Mouse (Mus musculus): ENCODE measurements at regions not wholly inside any gene's neighbourhood (a gene's known extent, or its start where the extent isn't known, plus 50 kb on each side); places are given as distances from the start of the nearest gene placed in this dataset.

GRCm38 (mm10) chr3:120946906-120947305, 224.6 kb downstream of the Rwdd3 start:
- H3K4me2 ChIP-seq (replicated peaks; ENCODE audit: low read depth, low read length) = no peak overlapping the region
- H3K9me3 ChIP-seq (ENCODE audit: control insufficient read depth, low read depth, low read length) = no peaks in the 10 kb centered on the region
- no peak overlapping the region for H3K9ac ChIP-seq (replicated peaks; ENCODE audit: low read depth, low read length)
- no peaks in the 10 kb centered on the region for H3K27me3 ChIP-seq (ENCODE audit: control insufficient read depth, insufficient read depth, low read length)
- no peak for ATAC-seq (ENCODE audit: insufficient number of reproducible peaks, insufficient read depth, low FRiP score, low read depth)
- no peaks in the 10 kb centered on the region for H3K36me3 ChIP-seq (ENCODE audit: control insufficient read depth, insufficient read depth, low read length)
- no peak overlapping the region for H3K4me3 ChIP-seq (ENCODE audit: low read depth, low read length)
- WGBS = 82% methylated on average over 8 of the region's 8 CpGs
- no peaks in the 10 kb centered on the region for H3K4me1 ChIP-seq (ENCODE audit: control insufficient read depth, insufficient read depth, low read length)
- H3K27ac ChIP-seq (ENCODE audit: low read length) = no peak overlapping the region

DNA sequence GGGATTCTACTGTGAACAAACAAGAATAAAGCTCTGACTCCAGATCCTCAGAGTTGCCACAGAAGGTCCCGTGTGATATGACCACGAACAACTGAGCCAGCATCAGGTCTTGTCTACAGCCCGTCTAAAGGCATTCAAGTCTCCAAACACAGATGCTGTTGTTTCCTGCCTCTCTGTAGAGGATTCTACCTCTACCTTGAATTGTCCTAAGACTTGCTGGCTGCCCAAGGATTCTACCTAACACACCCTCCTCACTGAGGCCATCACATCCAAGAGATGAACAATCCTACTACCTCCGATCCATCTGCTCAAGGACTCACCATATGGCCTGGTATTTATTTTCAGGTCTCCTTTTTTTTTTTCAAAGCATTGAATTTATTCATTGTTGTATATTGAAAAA, 237.1 kb downstream of the Rwdd3 start:
- no peaks in the 10 kb centered on the region for H3K4me1 ChIP-seq (ENCODE audit: control insufficient read depth, insufficient read depth, low read length)
- H3K36me3 ChIP-seq (ENCODE audit: control insufficient read depth, insufficient read depth, low read length) = no peaks in the 10 kb centered on the region
- 92% methylated on average over 4 of the region's 4 CpGs for WGBS
- H3K27me3 ChIP-seq (ENCODE audit: control insufficient read depth, insufficient read depth, low read length) = no peaks in the 10 kb centered on the region
- H3K9me3 ChIP-seq (ENCODE audit: control insufficient read depth, low read depth, low read length) = no peaks in the 10 kb centered on the region
- no peak overlapping the region for H3K4me2 ChIP-seq (replicated peaks; ENCODE audit: low read depth, low read length)
- H3K9ac ChIP-seq (replicated peaks; ENCODE audit: low read depth, low read length) = no peak overlapping the region
- H3K4me3 ChIP-seq (ENCODE audit: low read depth, low read length) = no peak overlapping the region
- H3K27ac ChIP-seq (ENCODE audit: low read length) = no peak overlapping the region
- ATAC-seq (ENCODE audit: insufficient number of reproducible peaks, insufficient read depth, low FRiP score, low read depth) = no peak

DNA sequence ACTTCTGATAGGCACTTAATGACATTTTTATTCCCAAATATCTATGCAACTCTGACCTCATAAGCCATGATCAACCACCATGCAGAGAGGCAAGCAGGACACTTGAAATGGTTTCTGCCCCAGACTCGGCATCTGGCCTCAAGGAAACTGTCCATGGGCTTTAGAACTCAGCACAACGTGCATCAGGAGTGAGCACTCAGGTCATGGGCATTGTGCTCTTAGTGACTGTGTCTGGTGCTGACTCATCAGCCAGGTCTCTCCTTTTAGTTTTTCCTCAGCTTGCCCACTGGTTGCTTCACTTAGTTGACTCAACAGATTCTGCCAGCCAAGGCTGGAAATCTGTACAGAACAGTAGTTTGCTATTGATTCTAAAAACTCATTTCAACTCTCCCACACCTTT, 251.1 kb downstream of the Rwdd3 start:
- H3K9ac ChIP-seq (replicated peaks; ENCODE audit: low read depth, low read length) = no peak overlapping the region
- no peak overlapping the region for H3K27ac ChIP-seq (ENCODE audit: low read length)
- H3K4me2 ChIP-seq (replicated peaks; ENCODE audit: low read depth, low read length) = no peak overlapping the region
- no peak overlapping the region for H3K4me3 ChIP-seq (ENCODE audit: low read depth, low read length)
- H3K9me3 ChIP-seq (ENCODE audit: control insufficient read depth, low read depth, low read length) = no peaks in the 10 kb centered on the region
- no peaks in the 10 kb centered on the region for H3K27me3 ChIP-seq (ENCODE audit: control insufficient read depth, insufficient read depth, low read length)
- H3K36me3 ChIP-seq (ENCODE audit: control insufficient read depth, insufficient read depth, low read length) = no peaks in the 10 kb centered on the region
- ATAC-seq (ENCODE audit: insufficient number of reproducible peaks, insufficient read depth, low FRiP score, low read depth) = no peak
- H3K4me1 ChIP-seq (ENCODE audit: control insufficient read depth, insufficient read depth, low read length) = no peaks in the 10 kb centered on the region
- WGBS = 73% methylated on average over 2 of the region's 2 CpGs

- H3K4me2 ChIP-seq (replicated peaks; ENCODE audit: low read depth, low read length) = no peak overlapping the region
- H3K4me3 ChIP-seq (ENCODE audit: low read depth, low read length) = no peak overlapping the region
- ATAC-seq (ENCODE audit: insufficient number of reproducible peaks, insufficient read depth, low FRiP score, low read depth) = no peak
- no peak overlapping the region for H3K27ac ChIP-seq (ENCODE audit: low read length)
- H3K4me1 ChIP-seq (ENCODE audit: control insufficient read depth, insufficient read depth, low read length) = no peaks in the 10 kb centered on the region
- no peaks in the 10 kb centered on the region for H3K9me3 ChIP-seq (ENCODE audit: control insufficient read depth, low read depth, low read length)
- no peak overlapping the region for H3K9ac ChIP-seq (replicated peaks; ENCODE audit: low read depth, low read length)
- H3K36me3 ChIP-seq (ENCODE audit: control insufficient read depth, insufficient read depth, low read length) = no peaks in the 10 kb centered on the region
- H3K27me3 ChIP-seq (ENCODE audit: control insufficient read depth, insufficient read depth, low read length) = no peaks in the 10 kb centered on the region
- 90% methylated on average over 5 of the region's 5 CpGs for WGBS
These were observed 272.6 kb downstream of the Rwdd3 start for GRCm38 (mm10) chr3:120898931-120899330.

DNA sequence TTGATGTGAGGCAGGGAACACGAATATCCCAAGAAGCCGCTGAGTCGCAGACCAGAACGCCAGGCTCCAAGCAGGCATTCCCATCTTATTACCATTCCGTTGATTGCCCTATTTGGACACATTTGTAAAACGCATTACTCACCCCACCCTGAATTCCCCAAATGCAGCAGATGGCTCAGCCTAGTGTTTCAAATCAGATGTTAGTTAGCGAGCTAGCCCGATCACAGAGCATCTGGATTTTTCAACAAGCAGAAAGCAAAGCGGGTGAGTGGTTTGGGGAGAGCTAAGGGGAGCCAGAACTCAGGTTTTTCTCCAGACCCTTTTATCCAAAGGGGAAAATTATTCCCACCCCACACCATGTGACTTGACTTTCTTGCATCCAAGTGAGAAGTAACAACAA, 273.2 kb downstream of the Rwdd3 start:
- Histone ChIP-seq H3K9me3 (ENCODE audit: control insufficient read depth, low read depth, low read length) (no peaks in the 10 kb centered on the region), H3K4me2 (replicated peaks; ENCODE audit: low read depth, low read length) (no peak overlapping the region), H3K27ac (ENCODE audit: low read length) (no peak overlapping the region), H3K9ac (replicated peaks; ENCODE audit: low read depth, low read length) (no peak overlapping the region), H3K4me3 (ENCODE audit: low read depth, low read length) (no peak overlapping the region), H3K27me3 (ENCODE audit: control insufficient read depth, insufficient read depth, low read length) (no peaks in the 10 kb centered on the region), H3K4me1 (ENCODE audit: control insufficient read depth, insufficient read depth, low read length) (no peaks in the 10 kb centered on the region), H3K36me3 (ENCODE audit: control insufficient read depth, insufficient read depth, low read length) (no peaks in the 10 kb centered on the region)
- no peak for ATAC-seq (ENCODE audit: insufficient number of reproducible peaks, insufficient read depth, low FRiP score, low read depth)
- WGBS = 77% methylated on average over 9 of the region's 9 CpGs

DNA sequence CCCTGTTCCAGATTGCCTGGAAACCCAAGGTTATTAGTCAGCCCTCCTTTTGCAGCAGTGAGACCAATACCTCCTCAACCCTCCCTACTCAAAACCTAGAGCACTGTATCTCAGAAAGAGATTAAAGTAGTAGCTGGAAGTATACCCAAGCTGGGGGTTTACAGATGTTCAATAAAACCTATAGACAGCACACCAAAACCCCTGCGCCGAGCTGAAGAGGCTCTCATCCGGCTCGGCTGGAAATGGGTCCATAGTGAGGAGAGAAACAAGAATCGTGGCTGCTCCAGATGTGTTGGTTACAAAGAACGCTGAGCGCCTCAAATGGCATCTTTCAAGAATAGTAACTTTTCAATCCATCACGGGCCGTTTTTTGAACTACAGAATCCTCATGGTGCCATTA, 273.7 kb downstream of the Rwdd3 start:
- ATAC-seq (ENCODE audit: insufficient number of reproducible peaks, insufficient read depth, low FRiP score, low read depth) = no peak
- Histone ChIP-seq H3K4me1 (ENCODE audit: control insufficient read depth, insufficient read depth, low read length) (no peaks in the 10 kb centered on the region), H3K4me2 (replicated peaks; ENCODE audit: low read depth, low read length) (no peak overlapping the region), H3K27me3 (ENCODE audit: control insufficient read depth, insufficient read depth, low read length) (no peaks in the 10 kb centered on the region), H3K9me3 (ENCODE audit: control insufficient read depth, low read depth, low read length) (no peaks in the 10 kb centered on the region), H3K36me3 (ENCODE audit: control insufficient read depth, insufficient read depth, low read length) (no peaks in the 10 kb centered on the region), H3K4me3 (ENCODE audit: low read depth, low read length) (no peak overlapping the region), H3K27ac (ENCODE audit: low read length) (no peak overlapping the region), H3K9ac (replicated peaks; ENCODE audit: low read depth, low read length) (no peak overlapping the region)
- 95% methylated on average over 9 of the region's 9 CpGs for WGBS

DNA sequence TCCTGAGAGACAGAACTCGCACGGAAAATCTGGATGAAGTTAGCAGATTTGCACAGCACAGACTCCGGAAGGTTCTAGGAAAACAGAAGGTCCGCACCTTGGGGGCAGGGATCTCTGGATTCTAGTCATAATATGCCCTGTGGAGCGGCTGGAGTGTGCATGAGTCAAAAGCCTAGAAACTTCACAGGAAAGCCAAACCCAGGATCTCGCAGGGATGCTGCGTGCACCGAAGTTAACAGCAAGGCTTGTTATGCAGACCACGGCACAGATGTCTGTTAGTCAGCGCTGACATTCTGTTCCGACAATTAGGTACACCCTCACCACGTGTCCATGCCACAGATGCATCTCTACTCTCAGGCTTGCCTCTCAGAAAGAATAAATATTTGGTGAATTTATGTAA, 274.3 kb downstream of the Rwdd3 start:
- WGBS = 78% methylated on average over 12 of the region's 12 CpGs
- no peak for ATAC-seq (ENCODE audit: insufficient number of reproducible peaks, insufficient read depth, low FRiP score, low read depth)
- H3K4me2 ChIP-seq (replicated peaks; ENCODE audit: low read depth, low read length) = no peak overlapping the region

DNA sequence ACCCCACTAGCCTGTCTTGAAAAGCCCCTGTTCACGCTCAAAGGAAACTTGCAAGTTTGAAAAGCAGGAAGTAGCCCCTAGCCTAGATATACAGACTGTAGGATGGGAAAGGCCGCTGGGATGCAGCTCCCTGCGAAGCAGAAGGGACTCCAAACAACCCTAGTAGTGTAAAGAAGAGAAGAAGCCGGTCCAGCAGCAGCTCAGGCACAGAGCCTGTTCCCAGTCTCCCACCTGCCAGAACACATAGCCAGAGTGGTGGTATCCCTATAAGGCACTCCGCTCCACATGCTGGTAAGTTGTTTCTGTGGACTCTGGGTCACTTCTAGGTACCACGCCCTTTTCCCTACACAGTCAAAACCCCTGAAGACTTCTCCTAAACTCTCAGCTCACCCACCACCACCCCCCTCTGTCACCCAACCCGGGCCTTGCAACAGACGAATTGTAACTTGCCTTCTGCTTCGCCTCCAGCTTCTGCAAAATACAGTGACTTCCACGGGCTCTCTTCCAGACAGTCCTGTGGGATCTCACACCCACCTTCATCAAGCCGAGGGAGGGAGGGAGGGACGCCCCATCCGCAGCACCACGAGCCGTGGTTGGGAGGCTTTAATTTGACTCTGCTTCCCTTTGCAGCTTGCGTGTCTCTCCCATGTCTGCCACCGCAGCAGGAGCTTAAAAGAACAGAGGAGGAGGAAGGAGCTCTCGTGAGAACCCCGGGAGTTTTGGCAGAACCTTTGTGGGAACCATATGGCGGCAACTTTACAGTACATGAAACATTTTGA, 285.2 kb downstream of the Rwdd3 start:
- Histone ChIP-seq H3K27ac (ENCODE audit: low read length) (no peak overlapping the region), H3K4me3 (ENCODE audit: low read depth, low read length) (no peak overlapping the region), H3K36me3 (ENCODE audit: control insufficient read depth, insufficient read depth, low read length) (no peaks in the 10 kb centered on the region), H3K4me2 (replicated peaks; ENCODE audit: low read depth, low read length) (peak overlapping the region; percentile 23; the same call in 1 of the 2 replicates), H3K9ac (replicated peaks; ENCODE audit: low read depth, low read length) (no peak overlapping the region), H3K4me1 (ENCODE audit: control insufficient read depth, insufficient read depth, low read length) (no peaks in the 10 kb centered on the region), H3K9me3 (ENCODE audit: control insufficient read depth, low read depth, low read length) (no peaks in the 10 kb centered on the region), H3K27me3 (ENCODE audit: control insufficient read depth, insufficient read depth, low read length) (no peaks in the 10 kb centered on the region)
- 49% methylated on average over 20 of the region's 20 CpGs for WGBS
- ATAC-seq (ENCODE audit: insufficient number of reproducible peaks, insufficient read depth, low FRiP score, low read depth) = no peak

More for the DNA sequence above, 274.3 kb downstream of the Rwdd3 start:
- Histone ChIP-seq H3K4me1 (ENCODE audit: control insufficient read depth, insufficient read depth, low read length) (no peaks in the 10 kb centered on the region), H3K9ac (replicated peaks; ENCODE audit: low read depth, low read length) (no peak overlapping the region), H3K27me3 (ENCODE audit: control insufficient read depth, insufficient read depth, low read length) (no peaks in the 10 kb centered on the region), H3K27ac (ENCODE audit: low read length) (no peak overlapping the region), H3K9me3 (ENCODE audit: control insufficient read depth, low read depth, low read length) (no peaks in the 10 kb centered on the region), H3K36me3 (ENCODE audit: control insufficient read depth, insufficient read depth, low read length) (no peaks in the 10 kb centered on the region), H3K4me3 (ENCODE audit: low read depth, low read length) (no peak overlapping the region)

DNA sequence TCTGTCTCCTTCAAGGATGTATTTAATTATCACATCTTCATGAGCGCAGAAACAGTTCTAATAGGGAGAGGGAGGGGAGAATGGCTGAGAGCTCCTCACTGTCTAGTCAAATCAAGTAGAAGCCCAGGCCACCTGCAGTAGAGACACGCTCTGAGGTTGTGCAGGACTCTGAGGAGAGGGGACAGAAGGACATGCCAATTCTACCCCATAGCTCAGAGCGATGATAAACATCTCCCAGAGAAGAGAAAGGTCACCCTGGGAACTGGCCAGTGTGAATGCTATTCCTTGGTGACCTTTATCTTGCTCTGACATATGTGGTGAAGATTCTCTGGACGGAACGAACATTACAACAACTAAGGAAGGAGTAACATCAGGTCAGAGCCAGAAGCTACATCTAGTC, 286.1 kb downstream of the Rwdd3 start:
- H3K4me2 ChIP-seq (replicated peaks; ENCODE audit: low read depth, low read length) = no peak overlapping the region
- no peak for ATAC-seq (ENCODE audit: insufficient number of reproducible peaks, insufficient read depth, low FRiP score, low read depth)
- H3K4me3 ChIP-seq (ENCODE audit: low read depth, low read length) = no peak overlapping the region
- H3K4me1 ChIP-seq (ENCODE audit: control insufficient read depth, insufficient read depth, low read length) = no peaks in the 10 kb centered on the region
- no peak overlapping the region for H3K27ac ChIP-seq (ENCODE audit: low read length)
- H3K27me3 ChIP-seq (ENCODE audit: control insufficient read depth, insufficient read depth, low read length) = no peaks in the 10 kb centered on the region
- 81% methylated on average over 5 of the region's 5 CpGs for WGBS
- no peak overlapping the region for H3K9ac ChIP-seq (replicated peaks; ENCODE audit: low read depth, low read length)
- no peaks in the 10 kb centered on the region for H3K9me3 ChIP-seq (ENCODE audit: control insufficient read depth, low read depth, low read length)
- no peaks in the 10 kb centered on the region for H3K36me3 ChIP-seq (ENCODE audit: control insufficient read depth, insufficient read depth, low read length)

All from stomach, embryonic 14.5 days (tissue).